Mouse (Mus musculus) layer of hippocampus, postnatal 14 days (tissue): ENCODE data around the gene Prkcq. TPM values are rescaled to one million over a fixed set of nuclear protein-coding genes. Genes with fewer than 3 reads are reported as not detected.

Experiments used
- DNase-seq, 2 experiments: peaks; one replicate each; pipeline ENCODE4 v3.0.0; 2021 to 2022; ENCODE audit warnings: low spot score in 2 of 2, mixed read lengths in 1 of 2
- total RNA-seq, 2 experiments: library from RNA; stranded (reverse); gene quantifications; 2 replicates each; pipeline ENCODE4 v1.2.3; 2021

The Prkcq gene
- total RNA-seq, 2 experiments from 2014 or later: 14.3 to 15.2 TPM

- no peak for DNase-seq
These were observed 175.9 kb downstream of the Prkcq start for GRCm38 (mm10) chr2:11347791-11348190.
